Mouse (Mus musculus) brain, embryonic 18.5 days (tissue): ENCODE measurements around the gene Opcml.

ENCODE experiments used
- DNase-seq: peaks from one replicate; pipeline ENCODE4 v3.0.0-alpha.2; 2012; ENCODE audit warnings: low read depth, low spot score

Opcml gene

GRCm38 (mm10) chr9:28157092-28157491, 366.5 kb downstream of the Opcml start:
- no peak for DNase-seq

GRCm38 (mm10) chr9:28160953-28161352, 370.4 kb downstream of the Opcml start:
- no peak for DNase-seq

- no peak for DNase-seq
Measured at GRCm38 (mm10) chr9:28163946-28164345, 373.4 kb downstream of the Opcml start.

- no peak for DNase-seq
Measured at GRCm38 (mm10) chr9:28171890-28172289, 381.3 kb downstream of the Opcml start.

DNA sequence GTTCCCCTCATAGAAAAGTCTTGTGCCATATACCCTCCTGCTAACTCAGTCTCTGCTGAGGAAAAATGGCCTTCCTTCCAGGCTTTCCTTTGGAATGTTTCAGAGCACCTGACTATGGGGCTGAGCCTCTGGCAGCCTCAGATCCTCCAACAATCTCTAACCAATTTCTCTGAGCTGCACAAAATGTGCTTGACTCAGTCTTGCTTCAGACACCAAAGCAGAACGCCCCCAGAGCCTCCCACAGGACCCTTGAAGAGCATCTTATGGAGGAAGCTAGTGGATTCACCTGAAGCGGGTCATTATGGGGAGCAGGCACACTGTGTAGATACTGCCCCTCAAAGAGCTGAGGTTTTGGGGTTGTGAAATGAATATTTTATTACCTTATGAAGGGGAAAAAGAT, 386.5 kb downstream of the Opcml start:
- DNase-seq = no peak

GRCm38 (mm10) chr9:28178123-28178887, 387.7 kb downstream of the Opcml start:
- no peak for DNase-seq

DNA sequence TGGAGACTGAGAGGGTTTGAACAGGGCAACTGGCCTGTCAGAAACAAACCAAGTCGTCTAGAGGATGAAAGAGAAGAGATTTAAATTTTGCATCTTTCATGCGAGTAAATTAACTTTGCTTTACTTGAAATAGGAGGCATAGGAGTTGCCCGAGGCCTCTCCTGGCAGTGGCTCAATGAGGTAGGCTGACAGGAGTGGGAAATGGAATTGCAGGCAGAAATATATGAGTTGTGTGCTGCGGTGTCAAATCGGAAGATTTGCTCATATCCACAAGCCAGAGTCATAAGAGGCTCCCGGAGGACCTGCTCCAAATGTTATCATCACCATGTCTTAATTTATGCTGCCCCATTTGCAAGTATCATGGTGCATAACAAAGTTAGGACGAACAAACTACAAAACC, 391.3 kb downstream of the Opcml start:
- DNase-seq = no peak

DNA sequence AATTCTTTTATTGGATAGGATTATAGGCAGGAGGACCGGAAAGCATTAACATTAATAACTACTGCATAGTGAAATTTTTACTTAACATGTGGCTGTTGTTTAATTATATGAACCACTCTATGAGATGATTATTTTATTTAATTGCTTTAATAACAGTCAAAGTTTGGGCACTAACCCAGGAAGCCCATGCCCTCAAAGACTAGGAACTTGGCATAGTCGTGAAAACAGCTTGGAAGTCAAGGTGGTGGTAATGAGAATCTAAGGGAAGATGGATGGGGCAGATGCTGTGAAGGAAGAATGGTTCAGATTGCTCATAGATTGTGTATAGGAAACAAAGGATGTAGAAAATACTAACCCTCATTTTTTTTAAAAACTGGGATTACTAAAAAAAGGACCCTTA, 399.7 kb downstream of the Opcml start:
- DNase-seq = no peak

DNA sequence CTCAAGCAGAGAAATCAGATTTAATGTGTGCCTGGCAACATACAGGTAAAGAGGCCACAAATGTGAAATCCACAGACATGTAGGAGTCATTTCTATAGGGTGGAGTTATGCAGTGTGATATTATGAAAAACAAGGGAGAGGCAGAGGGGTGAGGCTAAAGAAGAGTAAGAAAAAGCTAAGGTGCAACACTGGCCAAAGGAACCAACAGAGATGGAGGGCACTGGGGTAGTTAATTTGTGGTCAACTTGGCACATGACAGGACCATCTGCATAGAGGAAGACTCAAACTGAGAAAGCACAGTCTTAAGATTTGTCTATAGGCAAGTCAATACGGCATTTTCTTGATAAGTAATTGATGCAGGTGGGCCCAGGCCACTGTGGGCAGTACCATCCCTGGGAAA, 400.2 kb downstream of the Opcml start:
- no peak for DNase-seq

GRCm38 (mm10) chr9:28196550-28196949, 406.0 kb downstream of the Opcml start:
- no peak for DNase-seq

DNA sequence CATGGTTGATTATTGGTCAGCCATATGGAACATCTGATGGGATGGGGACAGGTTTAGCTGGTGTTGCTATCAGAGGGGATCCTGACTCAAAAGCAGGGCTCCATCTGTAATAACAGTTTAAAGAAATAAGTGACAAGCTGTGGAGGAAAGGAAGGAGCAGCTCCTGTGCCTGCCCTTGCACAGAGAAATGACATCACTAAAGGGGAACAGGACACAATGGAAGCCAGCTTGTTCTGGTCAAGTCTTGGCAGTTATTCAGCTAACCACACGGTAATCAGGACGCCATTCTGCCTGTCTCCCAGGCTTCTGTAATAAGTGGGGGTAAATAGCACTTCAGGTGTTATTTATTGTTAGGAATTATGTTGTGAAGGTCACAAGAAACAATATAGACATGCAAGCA, 406.5 kb downstream of the Opcml start:
- no peak for DNase-seq

DNA sequence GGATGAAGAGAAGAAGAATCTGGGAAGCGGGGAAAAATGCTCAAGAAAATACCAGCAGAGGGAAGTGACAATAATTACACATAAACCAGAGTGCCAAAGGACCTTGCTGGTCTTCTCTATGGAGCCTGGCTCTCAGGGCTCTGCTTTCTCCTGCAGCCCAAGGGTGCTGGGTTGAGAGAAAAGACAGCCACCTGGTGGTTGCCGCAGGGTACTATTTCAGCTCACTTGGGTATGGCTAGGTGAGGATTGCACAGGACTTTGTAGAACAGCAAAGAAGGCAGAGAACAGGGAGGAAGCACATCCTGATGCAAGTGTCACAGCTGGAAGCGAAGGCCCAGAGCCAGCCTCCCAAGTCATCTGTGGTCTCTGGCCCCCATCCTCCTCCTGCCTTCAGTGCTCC, 407.1 kb downstream of the Opcml start:
- DNase-seq = peak; percentile 22

- DNase-seq = no peak
Measured at GRCm38 (mm10) chr9:28198106-28198694, 407.6 kb downstream of the Opcml start.

DNA sequence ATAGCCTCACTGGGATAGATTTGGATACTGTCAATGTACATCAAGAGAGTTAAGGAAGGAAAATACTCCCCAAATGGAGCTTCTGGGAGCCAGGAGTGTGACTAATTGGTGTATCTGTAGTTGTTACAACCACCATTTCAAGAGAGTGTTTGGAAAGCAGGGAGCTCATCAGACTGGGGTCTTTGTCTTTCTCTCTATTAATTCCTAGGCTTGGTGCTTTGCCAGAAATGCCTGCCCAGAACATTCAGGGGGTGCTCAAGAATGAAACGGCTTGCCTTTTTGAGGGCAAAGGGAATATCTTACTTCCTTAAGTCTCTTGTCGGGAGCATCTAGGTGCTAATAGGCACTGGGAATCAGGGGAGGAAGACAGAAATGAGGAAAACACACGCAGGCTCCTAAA, 416.9 kb downstream of the Opcml start:
- no peak for DNase-seq

DNA sequence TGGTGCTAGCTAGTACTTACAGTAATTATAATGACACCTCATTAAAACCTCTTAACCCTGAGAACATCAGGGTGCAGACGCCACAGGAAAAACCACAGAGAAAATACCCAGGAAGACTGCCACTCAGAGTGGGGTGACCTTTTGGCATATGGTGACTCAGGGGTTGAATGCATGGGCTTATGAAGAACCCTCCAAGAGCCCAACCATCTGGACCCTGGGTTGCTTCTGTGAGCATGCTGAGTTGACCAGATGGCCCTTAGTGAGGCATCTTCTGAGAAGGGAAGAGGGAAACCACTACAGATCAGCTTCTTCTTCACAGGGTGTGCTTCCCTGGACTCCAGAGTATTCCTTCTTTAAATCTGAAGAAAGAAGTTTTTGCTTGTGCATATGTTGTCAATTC, 418.1 kb downstream of the Opcml start:
- DNase-seq = no peak

- no peak for DNase-seq
Measured at GRCm38 (mm10) chr9:28211877-28212276, 421.3 kb downstream of the Opcml start.

- DNase-seq = no peak
Measured at GRCm38 (mm10) chr9:28213893-28214292, 423.3 kb downstream of the Opcml start.

GRCm38 (mm10) chr9:28218026-28218646, 427.6 kb downstream of the Opcml start:
- DNase-seq = no peak

DNA sequence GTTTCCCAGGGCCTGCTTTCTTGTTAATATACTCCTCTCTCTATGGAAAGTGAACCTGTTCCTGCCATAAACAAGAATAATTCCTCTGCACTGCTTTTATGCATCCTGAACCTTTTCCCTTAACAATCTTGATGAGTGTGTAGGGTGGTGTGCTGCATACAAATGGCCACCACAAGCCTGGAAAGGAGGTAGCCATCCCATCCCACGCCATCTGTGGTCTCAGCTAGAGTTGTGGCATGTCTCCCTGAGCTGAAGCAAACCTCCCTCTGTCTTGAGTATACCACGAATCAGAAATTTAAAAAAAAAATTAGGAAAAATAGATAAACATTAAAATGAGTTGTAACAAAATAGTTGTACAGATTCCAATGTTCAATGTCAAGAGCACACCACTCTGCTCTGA, 432.2 kb downstream of the Opcml start:
- no peak for DNase-seq

- peak; percentile 52 for DNase-seq
Measured at GRCm38 (mm10) chr9:28225824-28226569, 435.4 kb downstream of the Opcml start.

DNA sequence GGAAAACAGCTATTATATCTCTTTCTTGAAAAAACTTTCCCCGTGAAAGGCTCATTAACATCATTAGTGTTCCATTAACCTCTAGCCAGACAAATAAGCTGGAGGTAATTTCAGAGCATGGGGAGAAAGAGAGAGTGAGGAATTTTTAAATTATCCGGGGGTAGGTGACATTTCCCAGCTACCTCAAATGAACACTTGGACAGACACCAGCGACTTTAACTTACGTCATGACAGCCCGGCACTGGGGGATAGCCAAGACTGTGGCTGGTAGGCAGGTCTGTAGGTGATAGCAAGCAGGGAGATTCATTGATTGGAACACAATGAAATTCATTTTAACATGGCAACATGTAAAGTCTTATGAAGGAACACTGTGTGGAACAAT, 436.0 kb downstream of the Opcml start:
- DNase-seq = no peak

GRCm38 (mm10) chr9:28238450-28238849, 447.9 kb downstream of the Opcml start:
- no peak for DNase-seq
